Mouse (Mus musculus) urinary bladder, postnatal 25 days (tissue): ENCODE measurements around the gene Gm49378.

Experiments used
- DNase-seq: peaks from one replicate; pipeline ENCODE4 v3.0.0; 2022; ENCODE audit warnings: low spot score

Gene Gm49378

GRCm38 (mm10) chr14:55637795-55638194 is at the start of gene Gm49378:
Gm49378 (minus strand) TSS chr14:55637895.
- DNase-seq = no peak

- DNase-seq = no peak
Observed at GRCm38 (mm10) chr14:55682118-55682493, 44.4 kb upstream of the Gm49378 start.

- DNase-seq = peak; percentile 93
Observed at GRCm38 (mm10) chr14:55681160-55682117, 43.7 kb upstream of the Gm49378 start, which contains the start of gene Tinf2. Tinf2 (minus strand) TSS chr14:55681820.

GRCm38 (mm10) chr14:55677615-55678014 is 39.9 kb upstream of the Gm49378 start:
- no peak for DNase-seq

GRCm38 (mm10) chr14:55672741-55673060 is 35.0 kb upstream of the Gm49378 start:
- no peak for DNase-seq

- DNase-seq = peak; percentile 70
Observed at GRCm38 (mm10) chr14:55671833-55672740, 34.4 kb upstream of the Gm49378 start, which contains the start of the genes Gmpr2 and Nedd8. Gmpr2 (plus strand) TSS chr14:55671941. Nedd8 (minus strand) TSS chr14:55672124.

GRCm38 (mm10) chr14:55671486-55671832 is 33.8 kb upstream of the Gm49378 start:
- no peak for DNase-seq

GRCm38 (mm10) chr14:55660636-55661035 is 22.9 kb upstream of the Gm49378 start:
- no peak for DNase-seq

- peak; percentile 69 for DNase-seq
Observed at GRCm38 (mm10) chr14:55659960-55660573, 22.4 kb upstream of the Gm49378 start, which contains the start of gene Mdp1. Mdp1 (minus strand) TSS chr14:55660508.

- no peak for DNase-seq
Observed at GRCm38 (mm10) chr14:55658011-55658410, 20.3 kb upstream of the Gm49378 start.

- DNase-seq = no peak
Observed at GRCm38 (mm10) chr14:55656935-55657334, 19.2 kb upstream of the Gm49378 start.

- no peak for DNase-seq
Observed at GRCm38 (mm10) chr14:55651528-55651927, 13.8 kb upstream of the Gm49378 start.

GRCm38 (mm10) chr14:55649884-55650283 is 12.2 kb upstream of the Gm49378 start, which contains the start of gene Tssk4:
Tssk4 (plus strand) TSS chr14:55650184.
- no peak for DNase-seq

- no peak for DNase-seq
Observed at GRCm38 (mm10) chr14:55644261-55644888, 6.7 kb upstream of the Gm49378 start.

GRCm38 (mm10) chr14:55643060-55643907 is 5.6 kb upstream of the Gm49378 start, which contains the start of gene Tm9sf1:
Tm9sf1 (minus strand) TSS chr14:55643806.
- peak; percentile 84 for DNase-seq

GRCm38 (mm10) chr14:55642679-55643059 is 5.0 kb upstream of the Gm49378 start:
- no peak for DNase-seq

GRCm38 (mm10) chr14:55641291-55641690 is 3.6 kb upstream of the Gm49378 start:
- no peak for DNase-seq

GRCm38 (mm10) chr14:55640816-55641215 is 3.1 kb upstream of the Gm49378 start:
- DNase-seq = no peak

- peak; percentile 78 for DNase-seq
Observed at GRCm38 (mm10) chr14:55635523-55636007, 2.1 kb downstream of the Gm49378 start, which contains the start of gene Ipo4. Ipo4 (minus strand) TSS chr14:55635957.

GRCm38 (mm10) chr14:55634874-55635522 is 2.7 kb downstream of the Gm49378 start:
- DNase-seq = peak; percentile 41
